Mouse (Mus musculus): ENCODE results near the gene Olfr212.
"Not testable (repeated sequence)": the region's sequence is repeated elsewhere in the genome, so short reads cannot be mapped to it uniquely, and the experiment has no call there.

The Olfr212 gene

GRCm38 (mm10) chr6:116506302-116507003 lies at the start of gene Olfr212:
TSS of gene Olfr212 (plus strand) at chr6:116506516.
- not testable (repeated sequence) for DNase-seq (ENCODE audit: low spot score in 2 of 2)

GRCm38 (mm10) chr6:116458728-116459127 lies 47.6 kb upstream of the Olfr212 start:
- no peak for DNase-seq (ENCODE audit: low spot score in 2 of 2)

- no peak for DNase-seq (ENCODE audit: low spot score in 2 of 2)
Measured at GRCm38 (mm10) chr6:116459232-116459631, 47.1 kb upstream of the Olfr212 start.

- DNase-seq (ENCODE audit: low spot score in 2 of 2), result no peak
Measured at GRCm38 (mm10) chr6:116460544-116461283, 45.6 kb upstream of the Olfr212 start, which contains the start of gene Alox5. TSS of gene Alox5 (minus strand) at chr6:116461178.

- no peak for DNase-seq (ENCODE audit: low spot score in 2 of 2)
Measured at GRCm38 (mm10) chr6:116468081-116468480, 38.2 kb upstream of the Olfr212 start.

GRCm38 (mm10) chr6:116485081-116485480 lies 21.2 kb upstream of the Olfr212 start:
- no peak for DNase-seq (ENCODE audit: low spot score in 2 of 2)

GRCm38 (mm10) chr6:116486833-116487232 lies 19.5 kb upstream of the Olfr212 start:
- no peak for DNase-seq (ENCODE audit: low spot score in 2 of 2)

GRCm38 (mm10) chr6:116488791-116489190 lies 17.5 kb upstream of the Olfr212 start, which contains the start of gene Olfr211:
TSS of gene Olfr211 (plus strand) at chr6:116489091.
- DNase-seq (ENCODE audit: low spot score in 2 of 2), result no peak

- DNase-seq (ENCODE audit: low spot score in 2 of 2), result no peak
Measured at GRCm38 (mm10) chr6:116493742-116494141, 12.6 kb upstream of the Olfr212 start.

GRCm38 (mm10) chr6:116495960-116496359 lies 10.4 kb upstream of the Olfr212 start:
- DNase-seq (ENCODE audit: low spot score in 2 of 2), result no peak

- DNase-seq (ENCODE audit: low spot score in 2 of 2), result no peak
Measured at GRCm38 (mm10) chr6:116514832-116515231, 8.5 kb downstream of the Olfr212 start.

GRCm38 (mm10) chr6:116538156-116538555 lies 31.8 kb downstream of the Olfr212 start, which contains the start of gene Olfr213:
TSS of gene Olfr213 (plus strand) at chr6:116538456.
- DNase-seq (ENCODE audit: low spot score in 2 of 2), result no peak

GRCm38 (mm10) chr6:116542500-116542899 lies 36.2 kb downstream of the Olfr212 start:
- no peak for DNase-seq (ENCODE audit: low spot score in 2 of 2)

- not testable (repeated sequence) for DNase-seq (ENCODE audit: low spot score in 2 of 2)
Measured at GRCm38 (mm10) chr6:116550841-116551240, 44.5 kb downstream of the Olfr212 start, which contains the start of gene Gm5580. TSS of gene Gm5580 (plus strand) at chr6:116551141.

- no peak for DNase-seq (ENCODE audit: low spot score in 2 of 2)
Measured at GRCm38 (mm10) chr6:116553935-116554334, 47.6 kb downstream of the Olfr212 start, which contains the start of gene Olfr214. TSS of gene Olfr214 (plus strand) at chr6:116554235.

GRCm38 (mm10) chr6:116554952-116555351 lies 48.6 kb downstream of the Olfr212 start:
- DNase-seq (ENCODE audit: low spot score in 2 of 2), result no peak

Measured in right cerebral cortex, postnatal 36 days (tissue).